Mouse (Mus musculus) heart, embryonic 16.5 days (tissue): ENCODE results near the gene Zbtb45. TPM values are rescaled to one million over a fixed set of nuclear protein-coding genes. Genes with fewer than 3 reads are reported as not detected.

Experiments used
- ATAC-seq: fragments of 200-750 bp; cut with Nextera tagmentation; replicated peaks from 2 replicates; pipeline ENCODE4 v1.8.0; 2017; ENCODE audit warnings: moderate number of reproducible peaks; ENCODE audit not compliant: insufficient read depth, low FRiP score; ENCODE audit errors: extremely low read depth
- H3K27ac ChIP-seq: fragments of 300-500 bp; sonication (generic); 2 replicates; pipeline ENCODE4 v1.5.1; 2014; ENCODE audit warnings: mild to moderate bottlenecking, low read length, control low read depth, moderate library complexity
- H3K27me3 ChIP-seq: fragments of 300-500 bp; sonication (generic); 2 replicates; pipeline ENCODE4 v1.6.1; 2014; ENCODE audit warnings: low read length, mixed read lengths; ENCODE audit not compliant: control insufficient read depth, insufficient read depth
- H3K36me3 ChIP-seq: fragments of 300-500 bp; sonication (generic); 2 replicates; pipeline ENCODE4 v1.6.1; 2014; ENCODE audit not compliant: control insufficient read depth, insufficient read depth
- H3K4me1 ChIP-seq: fragments of 300-500 bp; sonication (generic); 2 replicates; pipeline ENCODE4 v1.6.1; 2014; ENCODE audit warnings: low read length, mixed read lengths; ENCODE audit not compliant: control insufficient read depth, insufficient read depth
- H3K4me2 ChIP-seq: fragments of 300-500 bp; sonication (generic); 2 replicates; pipeline ENCODE4 v1.6.1; 2014; ENCODE audit warnings: low read depth, mild to moderate bottlenecking, control low read depth, low read length
- H3K4me3 ChIP-seq: fragments of 300-500 bp; sonication (generic); 2 replicates; pipeline ENCODE4 v1.5.1; 2014; ENCODE audit warnings: mild to moderate bottlenecking, control low read depth, low read length
- H3K9ac ChIP-seq: fragments of 300-500 bp; sonication (generic); 2 replicates; pipeline ENCODE4 v1.6.1; 2014; ENCODE audit warnings: low read length, control low read depth
- H3K9me3 ChIP-seq: fragments of 300-500 bp; sonication (generic); replicated peaks from 2 replicates; pipeline ENCODE4 v1.6.1; 2016; ENCODE audit warnings: low read length; ENCODE audit not compliant: control insufficient read depth
- WGBS: fragments of 180-500 bp; shearing (Covaris S2); extraction: QIAGEN DNeasy Blood & Tissue Kit; methylation state at CpG from one replicate; pipeline ENCODE4 v1.1.7; 2014; 5-methylcytosine and 5-hydroxymethylcytosine counted together
- polyA plus RNA-seq: library from polyadenylated mRNA; unstranded; fragments of >200 nt; fragmentation: Nextera tagmentation; extraction: Ambion mirVana; gene quantifications from 2 replicates; pipeline ENCODE4 v1.2.1, GENCODE M21; 2015

Zbtb45 gene
- polyA plus RNA-seq, 1 experiment from 2014 or later: 20.4 TPM

- H3K4me3 ChIP-seq: no peak overlapping the region
- H3K4me2 ChIP-seq: no peak overlapping the region
- no peak for ATAC-seq
These were observed 19.2 kb upstream of the Zbtb45 start for GRCm38 (mm10) chr7:13028986-13029385.

GRCm38 (mm10) chr7:13025511-13026112 lies 15.8 kb upstream of the Zbtb45 start:
- Histone ChIP-seq H3K9ac (peak overlapping the region; percentile 84), H3K9me3 (no peaks in the 10 kb centered on the region), H3K4me3 (peak overlapping the region; percentile 79), H3K4me2 (peak overlapping the region; percentile 85), H3K4me1 (peaks cover 18% of the 10 kb centered on the region), H3K36me3 (peaks cover 44% of the 10 kb centered on the region), H3K27me3 (no peaks in the 10 kb centered on the region), H3K27ac (no peak overlapping the region)
- no peak for ATAC-seq
- 23% methylated on average over 4 of the region's 4 CpGs for WGBS

More at GRCm38 (mm10) chr7:13028986-13029385, 19.2 kb upstream of the Zbtb45 start:
- peaks cover 63% of the 10 kb centered on the region for H3K36me3 ChIP-seq
- peaks cover 25% of the 10 kb centered on the region for H3K4me1 ChIP-seq
- no peaks in the 10 kb centered on the region for H3K27me3 ChIP-seq
- WGBS: 90% methylated on average over 4 of the region's 4 CpGs
- H3K9me3 ChIP-seq: no peaks in the 10 kb centered on the region
- H3K9ac ChIP-seq: no peak overlapping the region
- no peak overlapping the region for H3K27ac ChIP-seq

GRCm38 (mm10) chr7:13024805-13025204 lies 15.0 kb upstream of the Zbtb45 start:
- peak overlapping the region; percentile 99 for H3K27ac ChIP-seq
- ATAC-seq: peak; percentile 55
- H3K27me3 ChIP-seq: no peaks in the 10 kb centered on the region
- peak overlapping the region; percentile 84 for H3K9ac ChIP-seq
- peaks cover 18% of the 10 kb centered on the region for H3K4me1 ChIP-seq
- H3K4me3 ChIP-seq: peak overlapping the region; percentile 79
- peak overlapping the region; percentile 85 for H3K4me2 ChIP-seq
- H3K36me3 ChIP-seq: peaks cover 36% of the 10 kb centered on the region
- no peaks in the 10 kb centered on the region for H3K9me3 ChIP-seq
- WGBS: under 1% methylated on average over 35 of the region's 44 CpGs

- Histone ChIP-seq H3K4me1 (peaks cover 18% of the 10 kb centered on the region), H3K4me3 (peak overlapping the region; percentile 79), H3K9ac (peak overlapping the region; percentile 84), H3K27ac (peak overlapping the region; percentile 99), H3K4me2 (peak overlapping the region; percentile 85), H3K27me3 (no peaks in the 10 kb centered on the region), H3K36me3 (peaks cover 29% of the 10 kb centered on the region), H3K9me3 (no peaks in the 10 kb centered on the region)
- peak; percentile 83 for ATAC-seq
- under 1% methylated on average over 78 of the region's 95 CpGs for WGBS
These were observed 14.3 kb upstream of the Zbtb45 start for GRCm38 (mm10) chr7:13023928-13024731.

GRCm38 (mm10) chr7:13022773-13023535 lies 13.1 kb upstream of the Zbtb45 start:
- Histone ChIP-seq H3K27me3 (no peaks in the 10 kb centered on the region), H3K4me1 (peaks cover 18% of the 10 kb centered on the region), H3K27ac (peak overlapping the region; percentile 99), H3K4me3 (peak overlapping the region; percentile 79), H3K36me3 (peaks cover 17% of the 10 kb centered on the region), H3K9ac (peak overlapping the region; percentile 84), H3K9me3 (no peaks in the 10 kb centered on the region), H3K4me2 (peak overlapping the region; percentile 85)
- peak; percentile 50 for ATAC-seq
- 5% methylated on average over 31 of the region's 31 CpGs for WGBS

GRCm38 (mm10) chr7:13015217-13015616 lies 5.4 kb upstream of the Zbtb45 start:
- Histone ChIP-seq H3K4me2 (no peak overlapping the region), H3K4me1 (peaks cover 5% of the 10 kb centered on the region), H3K27ac (no peak overlapping the region), H3K27me3 (no peaks in the 10 kb centered on the region), H3K4me3 (no peak overlapping the region), H3K36me3 (no peaks in the 10 kb centered on the region), H3K9ac (no peak overlapping the region), H3K9me3 (no peaks in the 10 kb centered on the region)
- 78% methylated on average over 1 of the region's 1 CpGs for WGBS
- no peak for ATAC-seq

GRCm38 (mm10) chr7:13014275-13014839 lies 4.5 kb upstream of the Zbtb45 start:
- peaks cover 6% of the 10 kb centered on the region for H3K4me1 ChIP-seq
- ATAC-seq: no peak
- no peaks in the 10 kb centered on the region for H3K27me3 ChIP-seq
- no peaks in the 10 kb centered on the region for H3K36me3 ChIP-seq
- WGBS: 33% methylated on average over 6 of the region's 6 CpGs
- no peak overlapping the region for H3K27ac ChIP-seq
- H3K4me3 ChIP-seq: no peak overlapping the region
- H3K9ac ChIP-seq: no peak overlapping the region
- H3K9me3 ChIP-seq: no peaks in the 10 kb centered on the region
- no peak overlapping the region for H3K4me2 ChIP-seq

- Histone ChIP-seq H3K27ac (no peak overlapping the region), H3K9ac (no peak overlapping the region), H3K9me3 (no peaks in the 10 kb centered on the region), H3K4me2 (no peak overlapping the region), H3K4me3 (no peak overlapping the region), H3K4me1 (peaks cover 10% of the 10 kb centered on the region), H3K36me3 (no peaks in the 10 kb centered on the region), H3K27me3 (no peaks in the 10 kb centered on the region)
- ATAC-seq: no peak
- 56% methylated on average over 4 of the region's 4 CpGs for WGBS
These were observed 3.8 kb upstream of the Zbtb45 start for GRCm38 (mm10) chr7:13013671-13014070.
